Mouse (Mus musculus): Measurements from ENCODE around the gene Adgrf4.

Adgrf4 gene

DNA sequence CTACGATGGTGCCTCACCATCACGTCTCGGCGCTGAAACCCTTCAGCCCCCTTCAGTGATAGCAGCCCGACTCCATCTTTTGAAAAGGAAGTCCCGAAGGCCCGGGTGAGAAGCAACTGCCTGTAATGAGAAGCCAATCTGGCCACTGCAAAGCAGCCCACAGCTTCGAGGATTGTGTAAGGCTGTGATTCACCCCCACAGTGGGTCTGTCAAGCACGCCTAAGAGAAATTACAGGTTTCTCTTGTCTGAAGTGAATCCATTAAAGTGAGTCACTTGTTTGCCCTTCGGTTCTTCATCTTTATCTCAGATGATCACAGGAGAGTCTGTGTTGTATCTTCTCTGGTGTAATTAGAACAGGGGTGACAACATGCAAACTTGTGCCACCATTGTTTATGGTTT is at the start of gene Adgrf4:
Gene Adgrf4, minus strand, starts transcription at position 149 of the 400 bp plus-strand sequence.
- no peak for DNase-seq

DNA sequence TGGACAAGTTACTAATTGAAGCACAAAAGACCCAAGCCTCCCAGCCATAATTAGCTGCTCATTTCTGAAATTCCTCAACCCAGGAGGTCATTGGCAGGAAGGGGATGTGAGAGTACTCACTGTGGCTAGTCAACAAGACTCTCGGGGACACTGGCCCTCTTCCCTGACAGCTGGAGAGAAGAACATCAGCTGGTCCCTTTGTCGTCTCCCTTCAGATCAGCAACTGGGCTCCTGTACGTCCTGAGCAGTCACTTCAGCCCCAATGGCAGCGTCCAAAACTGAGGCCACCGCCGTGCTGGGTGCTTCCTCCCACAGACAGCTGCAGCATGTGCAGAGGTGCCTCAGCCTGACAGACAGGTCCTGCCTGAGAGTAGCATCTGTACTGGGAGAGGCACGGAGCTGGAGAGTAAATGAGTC is 49.7 kb upstream of the Adgrf4 start, which contains the start of gene Adgrf2:
Gene Adgrf2, minus strand, starts transcription at position 379 of the 417 bp plus-strand sequence.
- DNase-seq = no peak

DNA sequence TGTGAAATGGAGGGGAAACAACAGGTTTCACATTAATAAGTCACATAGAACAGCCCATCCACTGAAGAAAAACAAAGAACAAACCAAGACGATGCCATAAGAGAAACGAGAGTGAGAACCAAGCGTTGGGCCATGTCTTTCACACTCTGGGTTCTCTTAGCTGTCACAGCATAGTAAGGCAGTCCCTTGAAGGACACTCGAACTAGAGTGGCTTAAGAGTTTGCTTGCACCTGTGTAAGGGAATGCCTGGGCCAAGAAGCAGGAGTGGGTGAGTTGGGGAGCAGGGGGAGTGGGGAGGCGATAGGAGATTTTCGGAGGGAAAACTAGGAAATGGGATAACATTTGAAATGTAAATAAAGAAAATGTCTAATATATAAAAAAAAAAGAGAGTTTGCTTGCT is 46.7 kb upstream of the Adgrf4 start:
- no peak for DNase-seq

DNA sequence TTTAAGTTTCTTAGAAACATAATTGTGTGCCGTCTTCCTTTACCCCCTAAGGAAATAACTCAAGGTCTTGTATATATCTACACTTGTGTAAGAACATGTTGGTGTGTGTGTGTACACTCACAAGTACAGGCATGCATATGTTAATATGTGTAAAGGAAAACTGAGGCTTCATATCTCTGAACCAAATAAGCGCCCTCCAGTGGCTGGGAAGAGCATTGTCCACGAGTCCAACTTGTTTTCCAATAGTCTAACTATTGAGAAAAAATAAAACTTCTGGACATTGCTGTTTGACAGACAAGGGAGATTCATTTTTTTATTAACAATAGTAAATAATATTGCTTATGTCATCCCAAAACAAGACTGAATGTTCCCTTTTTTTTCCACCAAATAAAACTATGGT is 25.1 kb upstream of the Adgrf4 start:
- DNase-seq = no peak

DNA sequence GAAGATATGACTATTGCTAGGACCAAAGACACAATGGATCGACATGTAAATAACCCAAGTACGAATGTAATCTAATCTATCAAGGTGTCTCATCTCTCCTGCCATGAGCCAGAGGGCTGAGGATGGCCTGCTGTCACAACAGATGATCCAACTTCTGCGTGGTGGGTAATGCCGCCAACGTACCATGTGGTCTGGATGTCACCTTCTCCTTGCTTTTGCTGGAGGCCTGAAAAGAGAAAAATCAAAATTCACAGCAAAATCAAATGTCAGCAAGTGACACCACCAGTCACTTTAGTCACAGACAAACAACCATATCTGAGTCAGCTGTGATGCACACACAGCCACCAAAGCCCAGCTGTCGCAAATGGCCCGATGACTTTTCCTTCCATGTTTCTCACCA is 22.9 kb upstream of the Adgrf4 start:
- no peak for DNase-seq

DNA sequence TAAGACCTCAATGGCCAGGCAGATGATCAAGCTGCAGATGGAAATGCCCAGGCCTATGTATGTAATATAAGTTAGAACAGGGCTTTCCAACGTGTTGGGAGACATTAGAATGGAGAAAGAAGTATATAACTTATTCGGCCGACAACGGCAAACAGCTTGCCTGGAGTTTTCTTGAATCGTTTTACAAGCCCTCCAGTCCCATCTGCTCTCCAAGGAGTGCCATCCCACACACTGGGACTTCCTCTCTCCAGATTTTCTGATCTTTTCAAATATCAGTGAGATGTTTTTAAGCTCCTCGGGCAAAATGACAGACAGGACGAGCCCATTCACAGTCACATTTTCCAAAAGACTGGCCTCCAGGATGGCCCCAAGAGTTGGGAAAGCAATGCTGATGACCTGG is 18.6 kb upstream of the Adgrf4 start:
- no peak for DNase-seq

DNA sequence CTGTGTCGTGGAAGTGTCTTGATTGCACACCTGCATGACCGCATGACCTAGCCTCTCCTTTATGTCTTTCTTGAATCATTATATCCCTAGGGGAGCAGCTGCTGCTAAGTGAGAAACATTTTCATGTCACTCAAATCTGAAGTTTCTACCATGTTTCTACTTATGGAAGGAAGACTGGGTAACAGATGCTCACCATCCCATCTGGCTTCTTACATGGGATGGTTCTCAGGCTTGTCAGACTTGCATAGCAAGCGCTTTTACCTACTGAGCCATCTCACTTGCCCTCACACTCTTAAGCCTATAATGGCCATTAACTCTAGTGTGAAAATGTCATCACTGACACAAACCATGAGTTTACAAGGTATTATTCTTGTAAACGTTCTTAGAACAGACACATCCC is 13.5 kb upstream of the Adgrf4 start:
- DNase-seq = no peak

DNA sequence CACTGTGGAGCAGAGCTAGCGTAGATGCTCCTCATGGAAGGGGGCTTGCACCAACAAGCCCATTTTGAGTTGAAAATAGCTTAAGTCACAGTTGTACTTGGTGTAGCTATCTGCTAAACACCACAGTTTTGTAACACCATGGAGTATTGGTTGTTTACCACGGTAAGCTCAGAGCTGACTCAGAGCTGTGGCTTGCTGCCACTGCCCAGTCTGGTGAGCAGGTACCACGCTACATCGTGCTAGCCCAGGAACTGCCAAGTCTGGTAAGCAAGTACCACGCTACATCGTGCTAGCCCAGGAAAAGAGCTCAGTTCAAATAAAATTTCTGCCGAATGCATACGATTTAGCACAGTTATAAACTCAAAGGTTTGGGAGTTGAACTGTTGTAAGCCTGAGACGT is 10.1 kb upstream of the Adgrf4 start:
- no peak for DNase-seq

DNA sequence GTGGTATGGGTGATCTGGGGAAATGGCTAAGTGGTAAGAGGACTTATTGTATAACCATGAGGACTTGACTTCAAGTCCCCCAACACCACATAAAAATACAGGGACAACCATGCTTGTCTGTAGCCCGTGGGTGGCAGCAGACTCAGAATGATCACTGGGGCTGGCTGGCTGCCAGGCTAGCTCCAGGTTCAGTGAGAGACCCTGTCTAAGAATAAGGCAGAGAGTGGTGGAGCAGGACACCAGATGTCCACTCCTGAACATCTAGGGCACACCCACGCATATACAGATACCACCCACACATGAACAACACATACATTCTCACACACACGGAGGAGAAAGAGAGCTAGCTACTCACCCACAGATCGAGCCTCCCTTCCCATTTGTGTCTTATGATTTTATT is 2.6 kb upstream of the Adgrf4 start:
- no peak for DNase-seq

DNA sequence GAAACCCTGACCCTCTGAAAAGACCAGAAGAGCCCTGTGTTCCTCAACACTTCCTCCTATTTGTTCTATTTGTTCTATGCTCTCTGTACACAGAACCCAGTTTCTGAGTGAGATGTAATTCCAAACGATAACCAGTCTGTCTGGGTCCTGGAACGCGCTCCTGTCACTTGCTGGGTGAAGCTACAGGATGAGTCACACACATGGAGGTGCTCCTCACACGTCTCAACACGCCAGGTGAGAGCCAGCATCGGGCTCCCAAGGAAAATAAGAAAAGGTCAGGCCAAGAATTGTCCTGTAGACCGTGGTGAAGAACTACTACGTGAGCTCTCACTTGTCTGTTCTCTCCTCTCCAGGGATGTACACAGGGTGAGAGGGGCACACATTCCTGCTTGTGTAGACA is 1.6 kb downstream of the Adgrf4 start:
- no peak for DNase-seq

DNA sequence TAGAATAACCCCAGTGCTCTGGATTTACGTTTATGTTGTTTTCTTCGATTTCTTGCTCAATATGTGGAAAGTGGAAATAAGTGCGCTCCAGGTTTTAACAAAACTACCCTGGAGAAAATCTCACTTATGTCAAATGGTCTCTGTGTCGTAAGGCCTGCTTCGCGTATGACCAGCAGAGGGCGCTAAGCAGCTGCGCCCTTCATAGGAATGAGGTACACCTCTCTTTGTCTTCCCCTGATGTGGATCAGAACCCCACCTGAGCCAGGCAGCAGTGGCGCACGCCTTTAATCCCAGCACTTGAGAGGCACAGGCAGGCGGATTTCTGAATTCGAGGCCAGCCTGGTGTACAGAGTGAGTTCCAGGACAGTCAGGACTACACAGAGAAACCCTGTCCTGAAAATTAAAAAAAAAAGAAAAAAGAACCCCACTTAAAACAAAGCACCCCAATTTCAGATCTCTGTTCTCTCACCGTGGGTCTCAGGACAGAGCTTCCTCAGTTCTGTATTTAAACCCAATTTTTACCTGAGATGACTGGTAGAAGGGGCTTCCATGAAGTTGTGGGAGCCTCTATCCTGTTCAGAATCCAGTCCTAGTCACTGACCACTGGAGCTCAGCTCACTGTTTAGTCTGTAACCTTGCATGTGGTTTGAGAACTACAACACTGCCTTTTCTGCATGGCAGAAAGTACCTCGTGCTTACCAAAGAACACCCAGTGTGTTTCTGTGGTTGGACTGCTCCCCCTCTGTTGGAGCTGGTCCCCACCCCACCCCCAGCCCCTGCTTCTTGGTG is 33.3 kb downstream of the Adgrf4 start:
- no peak for DNase-seq

DNA sequence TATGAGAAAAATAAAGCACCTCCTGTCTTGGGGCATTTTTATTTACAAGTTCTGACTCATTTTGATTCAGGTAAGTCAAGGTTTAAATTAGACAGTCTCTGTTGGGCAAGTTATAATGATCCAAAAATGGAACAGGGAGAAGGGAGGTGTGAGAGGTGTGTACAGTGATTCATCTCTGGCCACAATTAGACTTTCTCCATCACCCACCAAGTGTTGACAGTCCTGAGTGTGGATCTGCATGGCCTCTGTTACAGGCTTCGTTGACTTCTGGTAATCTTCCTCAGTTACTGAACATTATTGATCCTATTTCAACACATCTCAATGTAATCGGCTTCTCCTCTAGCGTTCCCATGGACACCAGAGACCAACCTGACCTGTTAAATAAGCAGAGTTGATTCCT is 48.7 kb downstream of the Adgrf4 start:
- no peak for DNase-seq

DNA sequence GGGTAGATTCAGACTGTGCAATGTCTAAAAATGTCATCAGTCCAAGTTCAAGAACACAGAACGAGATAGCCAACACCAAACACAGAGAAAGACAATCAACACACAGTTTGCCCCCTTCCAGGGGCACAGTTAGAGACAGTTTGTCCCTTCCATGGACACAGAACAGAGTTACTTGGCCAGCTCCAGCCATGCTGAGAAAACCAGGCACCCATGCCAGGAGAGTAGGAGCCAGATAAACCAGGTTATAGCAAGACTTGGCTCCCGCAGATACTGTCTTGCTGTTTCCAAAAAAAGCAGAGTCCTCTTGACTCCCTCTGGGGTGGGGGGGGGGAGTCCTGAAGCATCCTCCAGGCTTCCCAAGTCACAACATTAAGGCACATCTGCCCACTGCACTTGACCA is 61.9 kb downstream of the Adgrf4 start:
- no peak for DNase-seq

DNA sequence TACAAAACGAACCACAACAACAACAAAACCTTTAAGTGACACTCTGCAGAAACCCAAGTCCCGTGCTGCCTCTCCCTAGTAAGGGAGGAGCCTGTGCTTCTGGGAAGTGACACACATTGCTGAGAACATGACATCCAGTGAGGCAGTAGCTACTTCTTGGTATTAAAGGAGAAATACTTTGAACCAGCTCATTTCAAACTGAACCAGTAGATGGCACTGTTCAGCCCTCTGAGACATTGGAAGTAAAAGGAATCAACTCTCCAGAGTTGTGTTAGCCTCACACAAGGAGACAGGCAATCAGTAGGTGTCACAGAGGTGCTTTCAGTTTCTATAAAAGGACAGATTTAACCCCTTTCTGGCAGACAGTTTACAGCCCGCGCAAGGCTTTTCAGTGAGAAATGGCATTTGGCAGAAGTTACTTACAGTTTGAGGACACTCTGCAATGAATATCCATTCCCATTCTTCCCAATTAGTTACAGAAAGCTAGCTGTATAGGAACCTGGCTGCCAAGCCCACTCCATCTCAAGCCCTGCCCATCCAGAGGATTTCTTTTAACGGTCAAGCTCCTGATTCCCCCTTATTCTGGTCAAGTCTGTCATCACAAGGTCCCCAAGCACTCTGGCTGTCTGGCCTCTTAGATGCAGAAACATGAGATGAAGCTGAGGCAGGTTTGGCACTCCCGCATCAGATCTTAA is 78.9 kb downstream of the Adgrf4 start:
- no peak for DNase-seq

DNA sequence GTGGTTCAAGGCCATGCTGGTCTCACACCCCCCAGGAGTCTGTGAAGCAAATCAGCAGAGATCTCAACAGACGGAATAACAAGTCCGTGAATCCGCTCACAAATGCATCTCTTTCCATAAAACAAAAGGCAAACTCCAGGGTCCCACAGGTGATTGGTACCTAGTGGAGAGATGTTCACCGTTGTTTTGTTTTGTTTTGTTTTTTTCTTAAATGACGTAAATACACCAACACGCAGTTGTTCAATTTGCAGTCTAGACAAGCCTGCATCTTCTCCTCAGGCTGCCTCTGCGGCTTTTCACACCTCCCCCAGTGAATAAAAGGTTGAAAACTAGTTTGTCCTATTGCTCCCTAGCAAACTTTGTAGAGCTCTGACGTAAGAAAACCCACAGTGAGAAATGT is 80.8 kb downstream of the Adgrf4 start, which contains the start of gene Opn5:
Gene Opn5, minus strand, starts transcription at position 101 of the 400 bp plus-strand sequence.
- no peak for DNase-seq

DNA sequence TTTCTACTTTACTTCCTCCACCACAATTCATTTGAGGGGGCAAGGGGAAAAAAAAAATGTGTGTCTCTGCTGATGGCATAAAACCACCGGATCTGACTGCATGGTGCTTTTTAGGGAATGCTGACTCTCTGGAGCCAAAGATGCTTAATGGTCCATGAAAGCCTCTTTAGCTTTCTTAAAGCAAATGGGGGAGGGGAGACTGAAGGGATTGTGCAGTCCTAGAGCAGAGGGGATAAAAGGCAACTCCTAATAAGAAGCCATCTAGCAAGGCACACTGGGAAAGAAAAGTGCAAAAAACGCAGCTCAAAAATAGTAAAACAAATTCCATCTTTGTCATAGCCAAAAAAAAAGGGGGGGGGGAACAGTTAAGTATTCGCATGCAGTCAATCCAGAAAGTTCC is 83.8 kb downstream of the Adgrf4 start:
- DNase-seq = no peak

Data from cerebellum, adult 11-12 months (tissue).